Mouse (Mus musculus): ENCODE measurements around the gene Htra2. TPM values are rescaled to one million over a fixed set of nuclear protein-coding genes. Genes with fewer than 3 reads are reported as not detected.

The Htra2 gene
- polyA plus RNA-seq, 1 experiment from 2014 or later, result 41.0 TPM

DNA sequence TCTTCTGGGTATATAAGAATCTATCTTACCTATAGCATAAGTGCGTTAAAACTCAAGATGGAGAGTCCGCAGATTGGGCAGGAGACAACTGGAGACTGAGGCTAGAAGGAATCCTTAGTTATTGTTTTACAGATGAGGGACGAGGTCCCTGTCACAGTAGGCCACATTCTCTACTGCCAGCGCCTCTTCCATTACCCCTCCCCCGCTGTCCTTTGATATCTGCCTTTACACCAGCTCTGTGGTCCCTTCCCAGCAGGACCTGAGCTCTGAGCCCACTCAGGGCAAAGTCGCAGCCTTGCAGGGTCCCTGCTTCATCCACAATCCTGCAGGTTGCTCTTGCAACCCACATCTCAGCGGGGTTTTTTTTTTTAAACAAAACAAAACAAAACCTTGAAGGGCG is 13.1 kb upstream of the Htra2 start:
- no peak overlapping the region for H3K9ac ChIP-seq (replicated peaks; ENCODE audit: low read depth, low read length)
- no peak overlapping the region for H3K27ac ChIP-seq (ENCODE audit: low read length)
- H3K4me2 ChIP-seq (replicated peaks; ENCODE audit: low read depth, low read length), result peak overlapping the region; percentile 28; the same call in 1 of the 2 replicates
- peaks cover 84% of the 10 kb centered on the region for H3K27me3 ChIP-seq (ENCODE audit: control insufficient read depth, insufficient read depth, low read length)
- 6% methylated on average over 8 of the region's 8 CpGs for WGBS
- peaks cover 5% of the 10 kb centered on the region; the same call in 1 of the 2 replicates for H3K4me1 ChIP-seq (ENCODE audit: control insufficient read depth, insufficient read depth, low read length)
- ATAC-seq (ENCODE audit: insufficient number of reproducible peaks, insufficient read depth, low FRiP score, low read depth), result no peak
- no peaks in the 10 kb centered on the region for H3K9me3 ChIP-seq (ENCODE audit: control insufficient read depth, low read depth, low read length)
- no peaks in the 10 kb centered on the region for H3K36me3 ChIP-seq (ENCODE audit: control insufficient read depth, insufficient read depth, low read length)
- peak overlapping the region; percentile 26; the same call in 1 of the 2 replicates for H3K4me3 ChIP-seq (ENCODE audit: low read depth, low read length)

- Histone ChIP-seq H3K27me3 (ENCODE audit: control insufficient read depth, insufficient read depth, low read length) (peaks cover 75% of the 10 kb centered on the region), H3K27ac (ENCODE audit: low read length) (no peak overlapping the region), H3K36me3 (ENCODE audit: control insufficient read depth, insufficient read depth, low read length) (no peaks in the 10 kb centered on the region), H3K9ac (replicated peaks; ENCODE audit: low read depth, low read length) (no peak overlapping the region), H3K4me2 (replicated peaks; ENCODE audit: low read depth, low read length) (no peak overlapping the region), H3K9me3 (ENCODE audit: control insufficient read depth, low read depth, low read length) (no peaks in the 10 kb centered on the region), H3K4me1 (ENCODE audit: control insufficient read depth, insufficient read depth, low read length) (peaks cover 5% of the 10 kb centered on the region; the same call in 1 of the 2 replicates), H3K4me3 (ENCODE audit: low read depth, low read length) (no peak overlapping the region)
- WGBS, result 25% methylated on average over 6 of the region's 6 CpGs
- ATAC-seq (ENCODE audit: insufficient number of reproducible peaks, insufficient read depth, low FRiP score, low read depth), result no peak
Observed at GRCm38 (mm10) chr6:83066441-83066840, 11.4 kb upstream of the Htra2 start.

DNA sequence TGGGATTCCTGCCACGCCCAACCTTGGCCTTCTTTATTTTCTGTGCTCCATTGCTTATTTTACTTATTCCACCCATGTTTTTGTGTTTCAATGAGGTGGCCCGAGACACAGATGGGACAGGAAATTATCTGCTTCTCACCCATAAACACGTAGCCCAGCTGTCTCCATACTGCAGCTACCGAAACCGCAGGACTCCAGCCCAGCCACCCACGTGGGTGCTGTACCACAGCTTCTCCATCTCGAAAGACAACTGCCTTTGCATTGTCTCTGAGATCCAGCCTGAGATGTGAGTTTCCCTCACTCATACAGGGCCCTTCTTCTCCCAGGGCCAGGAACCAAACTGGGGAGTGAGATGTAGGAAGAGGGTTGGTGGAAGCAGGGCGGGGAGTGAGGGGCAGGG is 10.9 kb upstream of the Htra2 start:
- Histone ChIP-seq H3K4me3 (ENCODE audit: low read depth, low read length) (no peak overlapping the region), H3K9me3 (ENCODE audit: control insufficient read depth, low read depth, low read length) (no peaks in the 10 kb centered on the region), H3K4me1 (ENCODE audit: control insufficient read depth, insufficient read depth, low read length) (peaks cover under 1% of the 10 kb centered on the region; the same call in 1 of the 2 replicates), H3K9ac (replicated peaks; ENCODE audit: low read depth, low read length) (no peak overlapping the region), H3K4me2 (replicated peaks; ENCODE audit: low read depth, low read length) (no peak overlapping the region), H3K27ac (ENCODE audit: low read length) (no peak overlapping the region), H3K36me3 (ENCODE audit: control insufficient read depth, insufficient read depth, low read length) (no peaks in the 10 kb centered on the region), H3K27me3 (ENCODE audit: control insufficient read depth, insufficient read depth, low read length) (peaks cover 71% of the 10 kb centered on the region)
- ATAC-seq (ENCODE audit: insufficient number of reproducible peaks, insufficient read depth, low FRiP score, low read depth), result no peak
- 39% methylated on average over 8 of the region's 8 CpGs for WGBS

DNA sequence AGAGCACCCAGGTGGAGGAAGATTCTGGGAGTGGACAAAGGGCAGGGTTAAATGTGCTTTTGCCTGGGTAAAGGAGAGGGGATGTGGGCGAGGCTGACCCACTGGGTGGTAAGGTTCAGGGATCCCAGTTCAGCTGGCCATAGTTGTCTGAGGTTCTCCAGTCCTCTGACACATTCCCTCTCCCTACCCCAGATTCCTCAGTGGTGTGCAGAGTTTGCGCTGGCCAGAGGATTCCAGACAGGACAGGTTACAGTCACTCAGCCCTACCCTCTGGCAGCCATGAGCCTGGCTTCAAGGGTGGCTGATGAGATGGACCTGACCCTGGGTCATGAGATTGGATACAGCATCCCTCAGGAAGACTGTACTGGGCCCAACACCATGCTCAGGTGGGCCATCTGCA is 3.7 kb upstream of the Htra2 start:
- Histone ChIP-seq H3K27me3 (ENCODE audit: control insufficient read depth, insufficient read depth, low read length) (peaks cover 8% of the 10 kb centered on the region), H3K36me3 (ENCODE audit: control insufficient read depth, insufficient read depth, low read length) (peaks cover 8% of the 10 kb centered on the region), H3K27ac (ENCODE audit: low read length) (no peak overlapping the region), H3K4me3 (ENCODE audit: low read depth, low read length) (no peak overlapping the region), H3K9me3 (ENCODE audit: control insufficient read depth, low read depth, low read length) (no peaks in the 10 kb centered on the region), H3K4me1 (ENCODE audit: control insufficient read depth, insufficient read depth, low read length) (peaks cover 10% of the 10 kb centered on the region; the same call in 1 of the 2 replicates), H3K4me2 (replicated peaks; ENCODE audit: low read depth, low read length) (peak overlapping the region; percentile 23), H3K9ac (replicated peaks; ENCODE audit: low read depth, low read length) (no peak overlapping the region)
- 80% methylated on average over 2 of the region's 2 CpGs for WGBS
- ATAC-seq (ENCODE audit: insufficient number of reproducible peaks, insufficient read depth, low FRiP score, low read depth), result no peak

GRCm38 (mm10) chr6:83057790-83058189 is 2.7 kb upstream of the Htra2 start, which contains the start of gene Dqx1:
Gene Dqx1 (plus strand): TSS chr6:83057844.
- peak within 1 kb of the TSS; percentile 9; the same call in 1 of the 2 replicates for H3K4me3 ChIP-seq (ENCODE audit: low read depth, low read length)
- H3K9ac ChIP-seq (replicated peaks; ENCODE audit: low read depth, low read length), result peak within 1 kb of the TSS; percentile 21; the same call in 1 of the 2 replicates

DNA sequence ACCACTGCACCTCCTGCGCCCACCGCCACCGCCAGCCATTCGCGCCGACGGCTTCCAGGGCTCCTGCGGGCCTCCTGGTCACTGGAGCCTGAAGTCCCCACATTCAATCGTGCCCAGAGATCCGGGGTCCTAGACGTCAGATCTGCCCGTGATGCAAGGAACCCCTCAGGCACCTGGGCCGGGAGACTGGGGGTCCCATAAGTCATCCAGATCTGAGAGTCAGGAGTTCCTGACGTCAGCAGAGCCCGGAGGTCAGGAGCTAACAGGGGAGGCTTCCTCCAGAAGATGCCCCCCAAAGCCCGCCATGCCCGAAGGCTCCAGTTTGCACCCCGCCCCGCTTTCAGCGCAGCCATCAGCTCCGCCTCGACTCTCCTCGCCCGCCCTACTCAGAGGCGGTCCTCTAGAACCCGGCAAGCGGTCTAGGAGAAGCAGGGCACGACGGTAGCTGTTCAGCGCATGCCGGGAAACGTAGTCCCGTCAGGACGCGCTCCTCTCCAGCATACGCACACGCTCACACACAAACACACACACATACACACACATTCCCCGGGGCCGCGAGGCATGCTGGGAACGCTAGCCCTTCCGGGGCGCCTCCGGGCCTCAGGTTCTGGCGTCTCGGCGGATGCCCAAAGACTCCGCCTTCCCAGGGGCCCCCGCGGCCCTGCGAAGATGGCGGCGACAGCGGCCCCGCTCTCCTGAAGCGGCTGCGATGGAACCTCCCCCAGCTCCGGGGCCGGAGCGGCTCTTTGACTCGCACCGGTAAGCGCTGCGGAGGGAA is 810 bp downstream of the Htra2 start, which contains the start of gene Aup1:
Gene Aup1 (plus strand): TSS at position 448 of the 778 bp plus-strand sequence.
- peak within 1 kb of the TSS; percentile 93 for H3K9ac ChIP-seq (replicated peaks; ENCODE audit: low read depth, low read length)
- peak within 1 kb of the TSS; percentile 78 for H3K27ac ChIP-seq (ENCODE audit: low read length)
- whole genome bisulfite sequencing, result under 1% methylated on average over 59 of the region's 64 CpGs
- no peaks in the 10 kb centered on the region for H3K9me3 ChIP-seq (ENCODE audit: control insufficient read depth, low read depth, low read length)
- H3K4me1 ChIP-seq (ENCODE audit: control insufficient read depth, insufficient read depth, low read length), result peaks cover 20% of the 10 kb centered on the region
- H3K36me3 ChIP-seq (ENCODE audit: control insufficient read depth, insufficient read depth, low read length), result peaks cover 13% of the 10 kb centered on the region
- no peaks in the 10 kb centered on the region for H3K27me3 ChIP-seq (ENCODE audit: control insufficient read depth, insufficient read depth, low read length)
- peak; percentile 96 for ATAC-seq (ENCODE audit: insufficient number of reproducible peaks, insufficient read depth, low FRiP score, low read depth)
- peak within 1 kb of the TSS; percentile 98 for H3K4me3 ChIP-seq (ENCODE audit: low read depth, low read length)
- peak within 1 kb of the TSS; percentile 94 for H3K4me2 ChIP-seq (replicated peaks; ENCODE audit: low read depth, low read length)

More at GRCm38 (mm10) chr6:83057790-83058189, 2.7 kb upstream of the Htra2 start, which contains the start of gene Dqx1:
- Histone ChIP-seq H3K4me1 (ENCODE audit: control insufficient read depth, insufficient read depth, low read length) (peaks cover 16% of the 10 kb centered on the region), H3K4me2 (replicated peaks; ENCODE audit: low read depth, low read length) (peak within 1 kb of the TSS; percentile 23), H3K27ac (ENCODE audit: low read length) (no peak within 1 kb of the TSS; the same call in 1 of the 2 replicates), H3K36me3 (ENCODE audit: control insufficient read depth, insufficient read depth, low read length) (peaks cover 8% of the 10 kb centered on the region), H3K9me3 (ENCODE audit: control insufficient read depth, low read depth, low read length) (no peaks in the 10 kb centered on the region), H3K27me3 (ENCODE audit: control insufficient read depth, insufficient read depth, low read length) (peaks cover 1% of the 10 kb centered on the region; the same call in 1 of the 2 replicates)
- peak; percentile 56 for ATAC-seq (ENCODE audit: insufficient number of reproducible peaks, insufficient read depth, low FRiP score, low read depth)
- 44% methylated on average over 3 of the region's 3 CpGs for WGBS

DNA sequence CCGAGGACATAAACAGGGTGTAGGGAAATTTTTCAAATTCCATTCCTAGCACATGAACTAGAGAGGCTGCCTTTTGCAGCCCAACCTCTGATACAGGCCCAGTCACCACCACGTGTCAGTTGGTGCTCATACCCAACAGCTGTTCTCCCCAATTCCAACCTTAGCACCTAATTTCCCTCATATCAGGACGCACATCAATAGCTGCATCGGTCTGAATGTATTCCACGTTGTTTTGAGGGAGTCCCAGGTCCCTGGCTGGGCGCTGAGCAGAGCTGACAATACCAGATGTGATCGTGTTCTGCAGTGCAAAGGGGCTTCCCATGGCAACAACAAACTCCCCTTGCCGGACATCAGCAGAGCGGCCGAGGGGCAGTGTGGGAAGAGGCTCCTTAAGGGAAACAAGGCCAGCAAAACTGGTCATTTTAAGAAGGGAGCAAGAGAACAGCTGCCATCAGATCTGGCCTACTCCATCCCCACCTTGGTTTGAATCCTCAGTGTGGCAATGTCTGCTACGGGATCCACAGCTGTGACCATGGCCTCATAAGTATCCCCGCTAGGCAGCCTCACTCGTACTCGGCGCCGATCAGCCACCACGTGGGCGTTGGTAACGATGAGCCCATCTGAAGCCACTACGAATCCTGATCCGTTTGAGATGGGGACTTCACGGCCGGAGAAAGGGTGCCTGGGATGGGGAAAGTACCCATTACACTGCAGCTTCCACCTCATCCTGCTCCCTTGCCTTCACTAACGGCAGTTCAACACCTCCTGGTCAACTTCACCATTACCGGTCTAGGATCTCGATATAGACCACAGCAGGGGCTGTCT is 1.7 kb downstream of the Htra2 start:
- Histone ChIP-seq H3K27me3 (ENCODE audit: control insufficient read depth, insufficient read depth, low read length) (no peaks in the 10 kb centered on the region), H3K4me1 (ENCODE audit: control insufficient read depth, insufficient read depth, low read length) (peaks cover 20% of the 10 kb centered on the region), H3K36me3 (ENCODE audit: control insufficient read depth, insufficient read depth, low read length) (peaks cover 13% of the 10 kb centered on the region), H3K4me3 (ENCODE audit: low read depth, low read length) (peak overlapping the region; percentile 98), H3K4me2 (replicated peaks; ENCODE audit: low read depth, low read length) (peak overlapping the region; percentile 94), H3K9me3 (ENCODE audit: control insufficient read depth, low read depth, low read length) (no peaks in the 10 kb centered on the region), H3K9ac (replicated peaks; ENCODE audit: low read depth, low read length) (peak overlapping the region; percentile 93), H3K27ac (ENCODE audit: low read length) (peak overlapping the region; percentile 72)
- WGBS, result under 1% methylated on average over 26 of the region's 26 CpGs
- no peak for ATAC-seq (ENCODE audit: insufficient number of reproducible peaks, insufficient read depth, low FRiP score, low read depth)

DNA sequence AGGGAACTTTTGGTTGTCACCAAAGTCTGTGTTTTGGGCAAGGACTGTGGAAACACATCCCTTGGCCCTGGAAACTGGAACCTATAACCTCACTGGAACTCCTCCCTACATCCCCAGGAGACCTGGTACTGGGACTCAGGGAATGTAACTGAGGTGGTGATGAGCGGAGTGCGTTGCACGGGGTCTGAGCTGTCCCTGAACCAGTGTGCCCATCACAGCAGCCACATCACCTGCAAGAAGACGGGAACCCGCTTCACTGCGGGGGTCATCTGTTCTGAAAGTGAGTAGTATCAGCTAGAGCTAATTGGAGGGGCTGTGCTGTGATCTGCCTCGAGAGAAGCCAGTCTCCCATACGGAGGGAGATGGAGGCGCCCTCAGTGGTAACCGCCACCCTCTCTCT is 5.7 kb downstream of the Htra2 start:
- Histone ChIP-seq H3K4me3 (ENCODE audit: low read depth, low read length) (no peak overlapping the region), H3K36me3 (ENCODE audit: control insufficient read depth, insufficient read depth, low read length) (peaks cover 5% of the 10 kb centered on the region; the same call in 1 of the 2 replicates), H3K4me1 (ENCODE audit: control insufficient read depth, insufficient read depth, low read length) (peaks cover 10% of the 10 kb centered on the region), H3K27me3 (ENCODE audit: control insufficient read depth, insufficient read depth, low read length) (no peaks in the 10 kb centered on the region), H3K27ac (ENCODE audit: low read length) (no peak overlapping the region), H3K4me2 (replicated peaks; ENCODE audit: low read depth, low read length) (no peak overlapping the region), H3K9me3 (ENCODE audit: control insufficient read depth, low read depth, low read length) (no peaks in the 10 kb centered on the region), H3K9ac (replicated peaks; ENCODE audit: low read depth, low read length) (no peak overlapping the region)
- no peak for ATAC-seq (ENCODE audit: insufficient number of reproducible peaks, insufficient read depth, low FRiP score, low read depth)
- 70% methylated on average over 10 of the region's 10 CpGs for WGBS
